Mouse (Mus musculus): ENCODE results near the gene Tex10.

Gene Tex10

DNA sequence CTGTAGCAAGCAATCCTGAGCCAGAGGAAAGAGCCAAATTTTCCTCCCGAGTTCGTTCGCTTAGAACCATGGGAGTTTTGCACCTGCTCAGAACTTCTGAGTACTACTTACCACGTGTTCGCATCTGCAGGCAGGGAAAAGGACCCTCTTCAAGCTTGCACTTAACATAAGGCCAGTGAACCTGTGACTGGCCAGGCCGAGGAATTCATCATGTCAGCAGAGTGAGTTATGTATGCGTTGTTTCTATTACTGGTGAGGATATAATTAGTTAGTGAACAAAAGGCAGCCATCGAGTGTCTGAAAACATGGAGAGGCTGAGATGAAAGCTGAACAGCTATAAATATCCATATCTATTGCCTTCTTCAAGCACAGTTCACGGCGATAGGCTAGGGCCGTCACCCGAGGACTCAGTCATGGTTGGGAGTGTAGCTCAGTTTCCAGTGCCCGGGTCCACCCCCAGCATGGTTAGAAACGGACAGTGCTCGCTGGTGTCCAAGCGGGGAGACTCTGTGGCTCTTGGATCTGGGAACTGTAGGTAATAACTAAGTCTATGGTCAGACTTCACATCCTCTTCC, 70.1 kb downstream of the Tex10 start:
- no peak for DNase-seq (ENCODE audit: low spot score)

DNA sequence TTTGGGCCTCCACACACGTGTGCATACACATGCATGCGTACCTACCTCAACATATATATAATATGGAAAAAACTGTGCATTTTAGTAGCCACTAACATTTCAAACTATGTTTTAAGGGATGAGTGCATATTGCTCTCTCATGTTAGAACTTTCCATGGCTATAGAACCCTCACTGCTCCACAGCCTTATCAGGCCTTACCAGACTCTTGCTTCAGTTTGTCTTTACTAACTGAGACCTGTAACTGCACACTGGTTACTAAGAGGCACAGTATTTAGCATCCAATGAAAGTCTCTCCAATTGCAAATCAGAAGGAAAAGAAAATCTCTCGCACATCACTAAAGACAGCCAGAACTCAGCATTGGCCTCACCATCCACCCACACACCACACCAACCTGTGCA, 76.3 kb downstream of the Tex10 start:
- no peak for DNase-seq (ENCODE audit: low spot score)

- DNase-seq (ENCODE audit: low spot score): no peak
Observed at GRCm38 (mm10) chr4:48382506-48382905, 90.8 kb downstream of the Tex10 start.

- DNase-seq (ENCODE audit: low spot score): peak; percentile 92
Observed at GRCm38 (mm10) chr4:48380940-48381339, 92.3 kb downstream of the Tex10 start.
